Mouse (Mus musculus): ENCODE data around the gene Atp8a2. TPM values are rescaled to one million over a fixed set of nuclear protein-coding genes. Genes with fewer than 3 reads are reported as not detected.

Gene Atp8a2
- polyA plus RNA-seq, 1 experiment from 2014 or later, result 10.3 TPM

GRCm38 (mm10) chr14:60176469-60176890 lies 20.5 kb downstream of the Atp8a2 start:
- peak; percentile 24; the same call in 1 of the 2 replicates for ATAC-seq (ENCODE audit: low FRiP score)
- 0 out of 2 replicates have a peak overlapping the region, but pooled peaks have one; percentile 75 for H3K9ac ChIP-seq (ENCODE audit: low read depth, low read length)
- WGBS, result 28% methylated on average over 9 of the region's 9 CpGs

GRCm38 (mm10) chr14:60172286-60173055 lies 24.5 kb downstream of the Atp8a2 start:
- Histone ChIP-seq H3K9ac (ENCODE audit: low read depth, low read length) (no peak overlapping the region), H3K9me3 (ENCODE audit: control insufficient read depth, low read length) (no peaks in the 10 kb centered on the region), H3K4me2 (replicated peaks; ENCODE audit: low read depth, low read length) (no peak overlapping the region), H3K27me3 (ENCODE audit: control insufficient read depth, insufficient read depth, low read length) (peaks cover 10% of the 10 kb centered on the region; the same call in 1 of the 2 replicates), H3K4me1 (replicated peaks; ENCODE audit: control insufficient read depth, insufficient read depth, low read length) (no peaks in the 10 kb centered on the region), H3K4me3 (ENCODE audit: low read depth, low read length) (no peak overlapping the region), H3K36me3 (ENCODE audit: control insufficient read depth, insufficient read depth, low read length) (no peaks in the 10 kb centered on the region), H3K27ac (ENCODE audit: low read depth, low read length) (no peak overlapping the region)
- DNase-seq (ENCODE audit: low spot score) (no peak), ATAC-seq (ENCODE audit: low FRiP score) (no peak)
- 66% methylated on average over 12 of the region's 12 CpGs for WGBS

More at GRCm38 (mm10) chr14:60176469-60176890, 20.5 kb downstream of the Atp8a2 start:
- 0 out of 2 replicates have a peak overlapping the region, but pooled peaks have one; percentile 47 for H3K27ac ChIP-seq (ENCODE audit: low read depth, low read length)
- H3K4me1 ChIP-seq (replicated peaks; ENCODE audit: control insufficient read depth, insufficient read depth, low read length), result no peaks in the 10 kb centered on the region
- H3K27me3 ChIP-seq (ENCODE audit: control insufficient read depth, insufficient read depth, low read length), result peaks cover 14% of the 10 kb centered on the region
- H3K36me3 ChIP-seq (ENCODE audit: control insufficient read depth, insufficient read depth, low read length), result no peaks in the 10 kb centered on the region
- H3K9me3 ChIP-seq (ENCODE audit: control insufficient read depth, low read length), result no peaks in the 10 kb centered on the region
- peak overlapping the region; percentile 99 for H3K4me2 ChIP-seq (replicated peaks; ENCODE audit: low read depth, low read length)
- peak overlapping the region; percentile 75 for H3K4me3 ChIP-seq (ENCODE audit: low read depth, low read length)
- no peak for DNase-seq (ENCODE audit: low spot score)

GRCm38 (mm10) chr14:60170845-60171610 lies 26.0 kb downstream of the Atp8a2 start:
- H3K9ac ChIP-seq (ENCODE audit: low read depth, low read length), result no peak overlapping the region
- H3K4me1 ChIP-seq (replicated peaks; ENCODE audit: control insufficient read depth, insufficient read depth, low read length), result no peaks in the 10 kb centered on the region
- WGBS, result 88% methylated on average over 16 of the region's 16 CpGs
- H3K27me3 ChIP-seq (ENCODE audit: control insufficient read depth, insufficient read depth, low read length), result peaks cover 5% of the 10 kb centered on the region; the same call in 1 of the 2 replicates
- no peaks in the 10 kb centered on the region for H3K36me3 ChIP-seq (ENCODE audit: control insufficient read depth, insufficient read depth, low read length)
- no peak for DNase-seq (ENCODE audit: low spot score)
- no peaks in the 10 kb centered on the region for H3K9me3 ChIP-seq (ENCODE audit: control insufficient read depth, low read length)
- H3K4me2 ChIP-seq (replicated peaks; ENCODE audit: low read depth, low read length), result no peak overlapping the region
- no peak overlapping the region for H3K27ac ChIP-seq (ENCODE audit: low read depth, low read length)
- no peak overlapping the region for H3K4me3 ChIP-seq (ENCODE audit: low read depth, low read length)
- ATAC-seq (ENCODE audit: low FRiP score), result no peak

- DNase-seq (ENCODE audit: low spot score) (no peak), ATAC-seq (ENCODE audit: low FRiP score) (no peak)
- Histone ChIP-seq H3K27me3 (ENCODE audit: control insufficient read depth, insufficient read depth, low read length) (no peaks in the 10 kb centered on the region), H3K9ac (ENCODE audit: low read depth, low read length) (no peak overlapping the region), H3K4me1 (replicated peaks; ENCODE audit: control insufficient read depth, insufficient read depth, low read length) (no peaks in the 10 kb centered on the region), H3K27ac (ENCODE audit: low read depth, low read length) (no peak overlapping the region), H3K4me2 (replicated peaks; ENCODE audit: low read depth, low read length) (no peak overlapping the region), H3K9me3 (ENCODE audit: control insufficient read depth, low read length) (no peaks in the 10 kb centered on the region), H3K36me3 (ENCODE audit: control insufficient read depth, insufficient read depth, low read length) (no peaks in the 10 kb centered on the region), H3K4me3 (ENCODE audit: low read depth, low read length) (no peak overlapping the region)
- 87% methylated on average over 3 of the region's 3 CpGs for WGBS
These were observed 33.6 kb downstream of the Atp8a2 start for GRCm38 (mm10) chr14:60163367-60163766.

GRCm38 (mm10) chr14:60152373-60152772 lies 44.6 kb downstream of the Atp8a2 start:
- no peak overlapping the region for H3K27ac ChIP-seq (ENCODE audit: low read depth, low read length)
- no peak overlapping the region for H3K4me3 ChIP-seq (ENCODE audit: low read depth, low read length)
- no peaks in the 10 kb centered on the region for H3K36me3 ChIP-seq (ENCODE audit: control insufficient read depth, insufficient read depth, low read length)
- H3K9me3 ChIP-seq (ENCODE audit: control insufficient read depth, low read length), result no peaks in the 10 kb centered on the region
- no peak overlapping the region for H3K9ac ChIP-seq (ENCODE audit: low read depth, low read length)
- no peaks in the 10 kb centered on the region for H3K4me1 ChIP-seq (replicated peaks; ENCODE audit: control insufficient read depth, insufficient read depth, low read length)
- no peak overlapping the region for H3K4me2 ChIP-seq (replicated peaks; ENCODE audit: low read depth, low read length)
- no peaks in the 10 kb centered on the region for H3K27me3 ChIP-seq (ENCODE audit: control insufficient read depth, insufficient read depth, low read length)
- DNase-seq (ENCODE audit: low spot score) (no peak), ATAC-seq (ENCODE audit: low FRiP score) (no peak)
- WGBS, result 82% methylated on average over 11 of the region's 11 CpGs

GRCm38 (mm10) chr14:60148893-60149292 lies 48.1 kb downstream of the Atp8a2 start:
- ATAC-seq (ENCODE audit: low FRiP score), result no peak
- 40% methylated on average over 3 of the region's 3 CpGs for WGBS
- Histone ChIP-seq H3K9ac (ENCODE audit: low read depth, low read length) (no peak overlapping the region), H3K4me3 (ENCODE audit: low read depth, low read length) (no peak overlapping the region), H3K9me3 (ENCODE audit: control insufficient read depth, low read length) (no peaks in the 10 kb centered on the region), H3K4me2 (replicated peaks; ENCODE audit: low read depth, low read length) (no peak overlapping the region), H3K27me3 (ENCODE audit: control insufficient read depth, insufficient read depth, low read length) (no peaks in the 10 kb centered on the region), H3K36me3 (ENCODE audit: control insufficient read depth, insufficient read depth, low read length) (no peaks in the 10 kb centered on the region), H3K27ac (ENCODE audit: low read depth, low read length) (no peak overlapping the region), H3K4me1 (replicated peaks; ENCODE audit: control insufficient read depth, insufficient read depth, low read length) (no peaks in the 10 kb centered on the region)
- DNase-seq (ENCODE audit: low spot score), result no peak

- H3K27ac ChIP-seq (ENCODE audit: low read depth, low read length), result no peak overlapping the region
- no peaks in the 10 kb centered on the region for H3K36me3 ChIP-seq (ENCODE audit: control insufficient read depth, insufficient read depth, low read length)
- no peaks in the 10 kb centered on the region for H3K27me3 ChIP-seq (ENCODE audit: control insufficient read depth, insufficient read depth, low read length)
- H3K4me2 ChIP-seq (replicated peaks; ENCODE audit: low read depth, low read length), result no peak overlapping the region
- 84% methylated on average over 10 of the region's 10 CpGs for WGBS
- peak; percentile 8 for DNase-seq (ENCODE audit: low spot score)
- H3K4me1 ChIP-seq (replicated peaks; ENCODE audit: control insufficient read depth, insufficient read depth, low read length), result no peaks in the 10 kb centered on the region
- H3K9me3 ChIP-seq (ENCODE audit: control insufficient read depth, low read length), result no peaks in the 10 kb centered on the region
- H3K9ac ChIP-seq (ENCODE audit: low read depth, low read length), result no peak overlapping the region
- no peak overlapping the region for H3K4me3 ChIP-seq (ENCODE audit: low read depth, low read length)
- no peak for ATAC-seq (ENCODE audit: low FRiP score)
These were observed 53.7 kb downstream of the Atp8a2 start for GRCm38 (mm10) chr14:60143234-60143633.

- no peak for ATAC-seq (ENCODE audit: low FRiP score)
- Histone ChIP-seq H3K9ac (ENCODE audit: low read depth, low read length) (no peak overlapping the region), H3K27me3 (ENCODE audit: control insufficient read depth, insufficient read depth, low read length) (no peaks in the 10 kb centered on the region), H3K27ac (ENCODE audit: low read depth, low read length) (no peak overlapping the region), H3K4me1 (replicated peaks; ENCODE audit: control insufficient read depth, insufficient read depth, low read length) (no peaks in the 10 kb centered on the region), H3K4me2 (replicated peaks; ENCODE audit: low read depth, low read length) (no peak overlapping the region), H3K36me3 (ENCODE audit: control insufficient read depth, insufficient read depth, low read length) (no peaks in the 10 kb centered on the region), H3K9me3 (ENCODE audit: control insufficient read depth, low read length) (no peaks in the 10 kb centered on the region), H3K4me3 (ENCODE audit: low read depth, low read length) (no peak overlapping the region)
- 97% methylated on average over 3 of the region's 4 CpGs for WGBS
- no peak for DNase-seq (ENCODE audit: low spot score)
These were observed 58.6 kb downstream of the Atp8a2 start for GRCm38 (mm10) chr14:60138339-60138738.
